Mouse (Mus musculus) inflammation-experienced regulatory T-cells, adult 16 weeks (primary cell): Measurements from ENCODE around the gene Arhgef9. TPM values are rescaled to one million over a fixed set of nuclear protein-coding genes. Genes with fewer than 3 reads are reported as not detected.

ENCODE experiments used
- polyA plus RNA-seq: library from polyadenylated mRNA; unstranded; fragments of 100-300 nt; shearing (Covaris generic); gene quantifications from one replicate; pipeline ENCODE4 v1.2.1, GENCODE M21; 2017

The Arhgef9 gene
- polyA plus RNA-seq = 0.29 TPM

GRCm38 (mm10) chrX:95196104-95196919 is at the start of gene Arhgef9:
Gene Arhgef9 (minus strand): TSS chrX:95196856.

DNA sequence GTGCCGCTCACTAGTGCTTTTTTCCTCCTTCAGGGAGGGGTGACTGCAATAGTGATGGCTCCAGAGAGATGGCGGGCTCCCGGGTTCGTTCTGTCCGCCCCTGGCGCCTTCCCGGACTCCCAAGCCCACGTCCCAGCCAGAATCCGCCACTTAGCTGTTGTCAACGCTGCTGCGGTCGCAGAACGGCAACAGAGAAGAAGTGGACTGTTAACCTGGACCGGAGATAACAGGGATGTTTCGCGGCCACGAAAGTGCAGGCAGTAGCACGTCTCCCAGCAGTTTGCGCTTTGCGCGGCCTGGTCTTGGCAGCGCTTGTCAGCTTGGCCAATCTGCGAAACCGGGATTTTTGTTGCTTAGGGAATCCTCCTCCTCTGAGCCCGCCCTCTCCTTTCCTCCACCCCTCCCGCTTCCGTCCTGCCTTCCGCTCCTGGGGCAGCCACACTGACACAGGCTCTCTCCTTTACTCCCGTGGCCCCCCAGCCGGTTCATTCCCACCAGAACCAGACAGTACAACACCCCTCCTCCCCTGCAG is 170.2 kb downstream of the Arhgef9 start, which contains the start of gene Spin4:
Spin4 (minus strand) TSS at position 322 of the 532 bp plus-strand sequence.

Other genes starting within 250 kb of the Arhgef9 start
- gene Spin4, start 170.2 kb downstream of the Arhgef9 start, polyA plus RNA-seq = 0.29 TPM
- gene Amer1, start 248.0 kb upstream of the Arhgef9 start, polyA plus RNA-seq = 6.3 TPM